Mouse (Mus musculus) CD4-positive helper T cell, adult 2 months (primary cell): ENCODE measurements at regions not wholly inside any gene's neighbourhood (a gene's known extent, or its start where the extent isn't known, plus 50 kb on each side); places are given as distances from the start of the nearest gene placed in this dataset.
A peak's percentile ranks its signal among the peaks of the same experiment; 100 is the strongest.

Experiments used
- DNase-seq: peaks from one replicate; pipeline ENCODE4 v3.0.0-alpha.2; 2012; ENCODE audit warnings: low read depth, missing footprints, low spot score

DNA sequence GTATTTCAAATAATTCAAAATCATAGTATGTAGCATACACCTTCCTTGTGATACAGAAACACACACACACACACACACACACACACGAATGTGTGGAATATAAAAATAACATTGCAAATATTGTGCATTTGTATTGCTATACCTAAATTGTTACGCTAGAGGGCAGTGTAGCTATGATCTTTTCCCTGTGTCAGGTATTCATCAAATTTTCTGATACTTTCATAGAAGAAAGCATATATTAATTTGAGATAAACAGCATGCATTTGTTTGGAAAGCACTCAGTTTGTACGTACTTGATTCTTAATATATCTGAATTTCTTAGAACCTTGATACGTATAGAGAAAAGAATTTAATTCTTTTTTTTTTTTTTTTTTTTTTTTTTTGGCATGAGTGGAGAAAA is 1700.9 kb upstream of the Sel1l start:
- no peak for DNase-seq

DNA sequence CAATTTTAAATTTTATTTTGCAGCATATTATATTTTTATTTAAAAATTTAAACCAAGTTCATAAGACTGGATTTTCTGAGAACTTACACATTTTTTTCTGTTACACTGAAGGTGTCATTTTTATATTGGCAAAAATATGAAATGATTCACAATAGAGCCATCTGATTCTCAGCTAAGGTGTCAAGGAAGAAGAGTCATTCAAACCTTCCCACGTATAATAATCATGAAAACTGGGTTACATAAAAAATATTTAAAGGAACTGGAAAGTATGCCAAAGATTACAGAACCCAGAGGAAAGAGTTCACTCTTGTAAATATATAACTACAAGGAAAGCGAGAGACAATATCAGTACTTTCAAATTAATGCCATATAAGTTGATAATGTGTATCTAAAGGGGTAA is 1674.5 kb upstream of the Sel1l start:
- no peak for DNase-seq

DNA sequence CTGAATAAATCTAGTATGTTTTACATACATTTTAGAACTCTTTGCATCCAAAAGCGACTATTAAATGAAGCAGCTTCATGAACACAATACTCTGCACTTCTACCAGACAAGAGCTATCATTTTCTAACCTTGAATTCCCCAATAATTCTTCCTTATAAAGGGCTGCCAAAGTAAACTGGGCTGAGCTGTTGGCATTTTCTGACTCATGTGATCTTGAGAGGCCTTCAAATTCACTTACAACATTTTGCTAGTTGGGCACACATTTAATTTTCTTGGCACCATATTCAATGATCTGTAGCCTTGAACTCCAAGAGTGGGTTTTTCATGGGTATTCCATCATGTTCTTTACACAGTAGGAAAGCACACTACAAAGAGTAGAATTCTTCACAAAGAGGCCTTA is 1637.4 kb upstream of the Sel1l start:
- DNase-seq = no peak

DNA sequence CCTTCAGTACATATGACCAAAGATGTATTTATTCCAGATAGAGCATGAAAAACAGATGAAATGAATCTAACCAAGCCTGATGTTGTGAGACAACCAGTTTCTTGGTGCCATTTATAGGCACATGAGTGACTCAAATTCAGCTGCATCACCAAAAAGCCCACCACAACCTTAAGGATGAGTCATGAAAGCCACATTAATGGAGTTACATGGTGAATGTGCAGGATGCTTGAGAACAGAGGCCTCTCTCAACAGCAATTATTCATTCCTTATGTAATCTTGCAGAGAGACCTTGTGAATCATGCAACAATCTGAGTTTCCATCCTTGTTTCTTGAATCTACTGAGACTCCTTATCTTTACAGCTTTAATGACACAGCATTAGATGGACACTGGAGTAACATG is 1613.1 kb upstream of the Sel1l start:
- no peak for DNase-seq

DNA sequence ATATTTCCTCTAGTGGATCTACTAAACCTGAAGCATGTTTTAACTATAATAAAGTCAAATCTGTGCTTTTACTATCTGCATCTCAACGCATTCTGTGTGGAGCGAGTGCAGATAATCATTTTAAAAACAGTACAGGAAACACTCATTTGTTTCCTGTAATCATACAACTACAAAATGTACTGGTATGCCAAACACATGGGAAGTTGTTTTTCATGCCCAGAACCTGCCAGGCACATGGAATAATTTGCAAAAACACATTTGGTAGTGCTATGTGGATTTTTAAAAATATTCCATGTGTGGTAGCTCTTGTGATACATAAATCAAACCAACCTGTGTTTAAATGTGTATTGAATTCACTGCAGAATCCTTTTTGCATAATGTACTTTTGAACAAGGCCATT is 1600.5 kb upstream of the Sel1l start:
- DNase-seq = no peak

DNA sequence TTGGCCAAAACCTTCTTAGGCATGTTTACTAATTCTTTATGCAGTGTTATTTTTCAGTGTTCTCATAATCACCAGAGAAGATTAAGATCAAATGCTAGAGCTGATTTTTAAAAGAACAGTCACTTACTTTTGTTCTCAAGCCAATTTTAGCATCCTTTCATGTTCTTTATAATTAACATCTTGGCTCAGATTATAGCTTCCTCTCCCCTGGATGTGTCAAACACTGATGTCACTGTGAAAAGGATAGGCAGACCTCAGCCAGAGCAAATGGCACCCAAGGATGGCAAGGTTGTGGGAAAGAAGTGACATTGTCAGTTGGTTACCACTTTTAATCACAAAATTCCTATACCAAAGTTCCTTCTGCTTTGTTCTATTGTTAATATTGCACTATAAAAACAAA is 1580.3 kb upstream of the Sel1l start:
- DNase-seq = no peak

DNA sequence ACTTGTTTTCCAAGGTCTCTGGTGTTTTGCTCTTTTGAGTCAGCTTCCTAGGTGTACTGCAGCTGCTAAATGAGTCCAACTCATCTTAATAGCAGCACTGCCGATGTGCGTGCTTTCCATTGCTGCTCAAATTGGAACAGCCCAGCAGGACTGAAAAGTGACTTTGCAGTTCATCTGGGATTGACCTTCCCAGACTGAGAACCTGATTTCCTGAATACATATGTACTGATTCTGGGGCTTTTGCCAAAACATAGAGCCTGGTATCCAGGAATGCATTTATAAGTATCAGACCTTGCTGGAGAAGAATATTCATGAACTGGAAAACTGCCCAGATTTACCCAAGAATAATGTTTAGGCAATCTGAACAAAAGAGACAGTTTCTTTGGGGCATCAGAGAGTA is 1579.0 kb upstream of the Sel1l start:
- no peak for DNase-seq

DNA sequence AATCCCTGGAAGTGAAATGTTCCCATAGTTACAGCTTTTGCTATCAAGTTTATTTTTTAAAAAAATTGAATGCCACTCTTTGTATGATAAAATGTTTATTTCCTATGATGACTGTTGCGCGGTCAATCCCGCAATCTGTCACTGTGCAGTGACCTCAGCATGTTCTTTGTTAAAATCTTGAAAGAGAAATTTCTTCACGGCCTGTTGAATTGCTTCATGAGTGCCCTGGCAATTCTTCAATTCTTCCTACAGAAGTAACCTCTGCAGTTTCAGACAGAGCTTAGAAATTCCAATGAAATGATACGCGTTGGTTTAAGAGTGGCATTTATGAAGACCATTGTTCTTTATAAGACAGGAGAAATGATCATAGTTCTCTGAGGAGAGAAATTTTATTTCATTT is 1567.4 kb upstream of the Sel1l start:
- DNase-seq = no peak

DNA sequence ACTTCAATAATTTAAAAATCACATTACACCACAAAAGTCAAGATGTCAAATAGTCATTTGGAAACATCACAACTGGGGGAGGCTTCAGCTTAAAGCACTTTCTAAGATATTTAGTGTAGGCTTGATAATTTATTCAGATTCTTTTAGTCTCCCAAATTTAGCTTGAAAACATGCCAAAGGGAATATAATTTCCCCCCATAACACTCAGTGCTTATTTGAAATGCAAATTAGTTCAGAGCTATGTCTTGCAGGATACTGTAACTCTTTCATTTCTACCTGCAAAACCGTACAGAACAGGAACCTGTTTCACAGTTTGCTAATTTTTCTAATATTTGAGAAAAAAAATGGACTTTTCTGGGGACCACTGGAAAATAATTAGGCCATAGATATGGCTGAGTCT is 1566.8 kb upstream of the Sel1l start:
- no peak for DNase-seq

DNA sequence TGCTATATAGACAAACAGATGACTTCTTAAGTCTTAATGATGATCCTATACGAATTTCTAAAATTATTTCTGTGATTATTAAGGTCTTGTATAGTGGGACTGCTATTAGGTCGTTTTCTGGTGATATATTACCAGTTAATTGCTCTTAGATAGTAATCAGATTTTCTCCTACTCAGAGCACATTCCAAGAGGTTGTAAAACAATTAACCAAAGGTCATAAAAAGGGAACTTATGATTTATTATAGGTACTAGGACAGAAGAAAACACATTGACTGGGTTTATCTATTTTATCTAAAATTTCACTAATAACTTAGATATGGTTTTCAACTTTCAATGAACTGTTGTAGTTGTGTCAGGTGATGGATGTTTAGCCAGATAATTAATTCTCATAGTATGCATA is 1536.6 kb upstream of the Sel1l start:
- DNase-seq = no peak

DNA sequence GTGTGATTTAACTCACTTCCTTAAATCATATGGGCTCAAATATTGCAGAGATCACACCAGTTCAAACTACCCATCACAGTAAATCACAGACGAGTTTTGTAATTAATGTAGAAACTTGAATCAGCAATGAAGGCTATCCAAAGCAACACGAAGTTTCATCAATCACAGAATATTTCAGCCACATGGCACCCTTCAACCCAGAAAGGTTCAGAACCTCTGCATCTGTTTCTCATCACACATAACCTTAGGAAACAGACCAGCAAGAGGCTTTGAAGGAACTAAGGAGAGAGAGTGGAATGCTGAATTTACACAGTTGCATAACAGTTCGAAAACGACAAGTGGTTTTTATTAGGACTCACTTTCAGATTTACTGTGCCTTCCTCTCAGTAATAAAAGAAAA is 1494.0 kb upstream of the Sel1l start:
- DNase-seq = no peak

DNA sequence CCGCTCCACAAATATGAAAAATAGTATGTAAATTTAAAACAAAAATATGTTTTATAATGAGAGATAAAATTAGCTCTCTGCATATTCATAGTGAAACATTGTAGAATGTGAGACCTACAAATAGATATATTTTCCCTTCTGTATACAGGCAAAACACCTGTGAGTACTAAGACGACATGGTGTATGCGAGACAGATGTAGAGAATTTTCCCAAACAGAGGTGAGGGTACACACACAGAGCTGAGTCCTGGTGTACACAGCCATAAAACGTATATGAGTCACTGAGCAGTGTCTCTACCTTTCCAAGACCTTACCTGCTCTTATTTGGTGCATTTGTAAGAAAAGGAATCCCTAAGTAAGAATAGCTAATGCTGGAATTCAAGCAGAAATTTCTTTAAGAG is 1493.6 kb upstream of the Sel1l start:
- no peak for DNase-seq

DNA sequence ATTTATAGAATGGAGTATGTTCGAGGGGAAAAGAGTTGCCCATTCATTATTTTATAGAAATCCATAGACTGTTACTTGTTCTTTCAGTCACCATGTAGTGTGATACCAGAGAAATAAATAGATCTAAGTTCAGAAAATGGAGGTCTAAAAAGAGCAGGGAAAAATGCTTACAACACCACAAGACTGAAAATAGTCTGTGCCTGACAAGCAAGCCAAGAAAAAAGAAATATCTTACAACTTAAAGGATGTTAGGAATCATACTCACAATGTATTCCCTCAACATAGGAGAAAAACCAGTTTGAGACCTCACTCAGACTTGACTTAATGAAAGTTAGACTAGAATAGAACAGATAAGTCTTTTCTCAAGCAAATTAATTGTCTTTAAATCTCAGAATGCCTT is 1486.6 kb upstream of the Sel1l start:
- DNase-seq = no peak

DNA sequence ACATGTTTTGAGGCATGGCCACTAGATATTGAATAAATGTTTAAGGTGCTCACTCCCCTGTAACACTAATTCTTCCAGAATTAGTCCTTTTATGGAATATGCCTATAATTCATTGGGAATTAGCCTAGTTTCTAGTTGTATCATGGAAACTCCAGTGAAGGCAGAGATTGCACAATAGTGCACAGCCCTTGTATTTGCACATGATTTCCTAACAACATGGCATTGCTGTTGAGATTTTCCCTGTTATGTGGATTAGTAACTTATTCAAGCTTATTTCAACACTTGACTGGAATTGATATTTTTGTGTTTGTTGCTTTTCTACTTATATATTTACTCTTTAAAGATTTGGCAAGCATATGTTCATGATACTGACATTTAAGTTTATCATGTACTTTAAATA is 1463.3 kb upstream of the Sel1l start:
- DNase-seq = no peak

DNA sequence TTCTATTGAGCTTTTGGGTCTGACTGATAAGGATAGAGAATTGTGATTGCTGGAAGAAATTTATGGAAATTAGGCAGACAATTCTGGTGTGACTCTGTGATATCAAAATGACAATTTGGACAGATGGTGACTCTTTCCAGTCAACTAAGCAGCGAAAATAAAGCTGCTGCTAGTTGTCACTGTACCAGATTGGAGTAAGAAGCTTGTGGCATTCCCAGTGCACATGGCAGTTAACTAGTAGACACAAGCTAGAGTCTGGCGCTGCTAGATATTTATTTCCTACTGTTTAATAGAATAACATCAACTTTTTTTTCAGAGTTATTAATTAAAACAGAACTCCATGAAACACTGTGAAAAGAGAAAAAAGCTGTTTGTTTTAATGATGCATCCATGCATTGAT is 1432.9 kb upstream of the Sel1l start:
- no peak for DNase-seq

DNA sequence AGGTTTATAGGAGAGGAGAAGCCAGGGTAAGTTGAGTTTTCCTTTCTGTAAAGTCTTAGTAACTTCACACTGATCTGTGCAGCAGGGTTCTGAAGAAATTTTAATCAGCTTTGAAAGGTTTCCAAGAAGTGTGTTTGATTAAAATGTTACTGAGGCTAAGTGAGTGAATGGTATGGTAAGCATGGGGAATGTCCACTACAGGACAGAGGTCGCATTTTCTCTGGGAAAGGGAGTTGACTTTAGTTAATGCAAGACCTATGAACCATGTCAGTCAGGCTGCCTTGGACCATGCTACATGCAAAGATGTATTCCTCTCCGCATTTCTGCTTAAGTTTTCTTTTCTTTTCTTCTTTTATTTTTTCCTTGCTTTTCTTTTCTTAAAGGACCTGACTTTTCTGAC is 1424.7 kb upstream of the Sel1l start:
- DNase-seq = no peak

DNA sequence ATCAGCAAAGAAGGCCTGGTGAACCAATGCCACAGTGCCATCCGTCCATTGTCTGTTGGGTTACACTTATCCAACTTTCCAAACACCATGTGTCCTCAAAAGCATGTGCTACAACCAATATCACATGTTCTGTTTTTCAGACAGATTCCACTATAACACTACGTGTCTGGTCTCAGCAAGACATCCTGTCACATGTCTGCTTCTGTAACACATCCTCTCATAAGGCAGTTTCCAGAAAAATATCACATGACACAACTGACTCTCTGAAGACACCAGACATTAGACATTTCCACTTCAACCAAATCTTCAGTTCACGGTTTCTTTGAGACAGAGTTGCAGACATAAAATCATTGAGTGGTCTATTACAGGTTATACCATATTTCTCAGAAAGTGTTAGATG is 1381.3 kb upstream of the Sel1l start:
- peak; percentile 2 for DNase-seq

DNA sequence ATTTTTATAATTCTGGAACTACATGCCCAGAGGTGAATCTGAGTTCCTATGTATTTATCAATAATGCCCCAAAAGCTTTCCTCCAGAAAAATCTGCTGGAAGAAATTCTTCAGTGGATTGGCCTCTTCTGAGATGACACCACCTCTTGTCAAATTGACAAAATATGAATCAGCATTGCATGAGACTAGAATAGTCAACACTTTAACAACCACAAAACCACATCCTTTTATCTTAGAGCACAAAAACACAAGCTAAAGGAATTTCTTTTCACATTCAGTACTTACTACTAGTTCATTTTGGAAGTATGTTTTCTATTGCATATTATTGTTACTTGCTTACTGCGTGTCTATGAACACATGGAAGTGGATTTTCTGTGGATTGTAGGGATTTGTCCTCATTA is 1377.9 kb upstream of the Sel1l start:
- DNase-seq = no peak

DNA sequence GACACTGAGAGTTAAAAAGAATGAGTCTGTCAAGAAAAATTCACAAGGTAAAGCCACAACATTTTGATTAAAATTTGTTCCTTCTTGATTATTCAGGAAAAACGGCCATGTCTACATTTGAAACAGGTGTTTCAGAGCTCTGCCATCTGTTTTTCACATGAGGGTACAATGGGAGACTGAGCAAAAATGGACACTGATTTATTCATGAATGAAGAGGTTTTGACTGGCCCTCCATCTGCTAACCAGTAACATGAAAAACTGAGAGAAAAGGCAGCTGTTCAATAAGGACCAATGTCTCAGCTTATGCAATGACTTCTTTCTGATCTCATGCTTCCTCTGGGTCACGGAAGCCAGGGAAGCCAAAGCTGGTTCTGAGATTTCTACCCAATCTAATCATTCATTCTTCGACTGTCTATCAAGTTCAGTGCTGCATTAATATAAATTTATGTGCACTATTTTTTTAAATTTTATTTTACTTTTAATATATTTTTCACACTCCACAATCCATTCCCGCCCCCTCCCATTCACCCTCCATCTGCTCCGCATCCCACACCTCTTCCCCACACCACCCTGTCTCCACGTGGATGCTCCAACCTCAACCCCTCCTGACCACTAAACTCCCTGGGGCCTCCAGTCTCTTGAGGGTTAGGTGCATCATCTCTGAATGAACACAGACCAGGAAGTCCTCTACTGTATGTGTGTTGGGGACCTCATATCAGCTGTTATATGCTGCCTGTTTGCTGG is 1372.4 kb upstream of the Sel1l start:
- DNase-seq = no peak

DNA sequence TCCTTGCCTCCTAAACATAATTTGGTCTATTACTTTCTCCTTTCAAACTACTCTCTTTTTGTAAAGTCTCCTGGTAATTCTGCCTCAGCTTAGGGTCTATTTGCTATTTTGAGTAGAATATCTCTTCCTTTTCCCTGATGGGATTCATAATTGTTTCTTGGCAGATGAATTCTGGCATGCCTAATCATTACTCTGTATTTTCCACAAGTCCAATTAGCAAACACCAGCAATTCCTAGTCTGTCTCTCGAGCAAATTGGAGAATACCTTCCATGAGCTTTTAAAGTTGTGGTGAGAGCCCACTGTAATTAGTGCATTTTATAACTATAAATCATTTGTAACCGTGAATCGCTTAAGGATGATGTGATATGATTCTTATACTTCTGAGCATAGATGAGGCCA is 1358.6 kb upstream of the Sel1l start:
- no peak for DNase-seq

DNA sequence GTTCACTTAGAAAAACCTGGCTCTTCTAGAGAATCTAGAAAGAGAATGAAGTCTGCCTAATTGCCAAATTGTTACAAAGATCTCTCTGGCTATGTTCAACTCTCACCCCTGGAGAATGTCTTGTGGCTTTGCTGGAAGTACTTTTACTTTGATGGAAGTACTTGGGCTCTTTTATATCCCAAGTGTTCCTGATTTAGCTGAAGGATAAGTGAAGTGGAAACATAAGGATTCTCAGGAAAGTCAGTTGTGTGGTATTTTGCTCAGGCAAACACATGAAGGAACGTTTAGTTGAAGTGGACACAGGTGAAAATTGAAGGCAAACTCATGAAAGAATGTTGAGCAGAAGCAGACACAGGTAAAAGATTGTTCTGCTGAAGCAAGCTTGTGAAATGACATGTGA is 1340.0 kb upstream of the Sel1l start:
- DNase-seq = no peak

DNA sequence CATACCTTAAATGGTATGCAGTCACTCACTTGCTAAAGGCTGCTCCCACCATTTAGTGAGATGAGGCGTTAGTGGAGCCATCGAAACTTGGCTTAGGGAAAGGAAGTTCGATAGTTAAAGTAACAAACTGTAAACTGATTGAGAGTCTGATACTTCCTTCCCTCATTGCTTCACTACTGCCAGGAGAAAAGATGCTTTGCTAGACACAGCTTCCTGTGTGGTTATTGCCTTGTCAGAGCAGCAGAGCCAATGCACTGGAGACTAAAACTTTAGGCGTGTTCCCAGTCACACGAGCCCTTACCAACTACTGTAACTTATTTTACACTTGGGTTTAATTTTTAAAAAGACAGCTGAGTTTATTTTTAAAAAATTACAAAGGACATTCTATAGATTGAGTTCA is 1324.8 kb upstream of the Sel1l start:
- DNase-seq = no peak

DNA sequence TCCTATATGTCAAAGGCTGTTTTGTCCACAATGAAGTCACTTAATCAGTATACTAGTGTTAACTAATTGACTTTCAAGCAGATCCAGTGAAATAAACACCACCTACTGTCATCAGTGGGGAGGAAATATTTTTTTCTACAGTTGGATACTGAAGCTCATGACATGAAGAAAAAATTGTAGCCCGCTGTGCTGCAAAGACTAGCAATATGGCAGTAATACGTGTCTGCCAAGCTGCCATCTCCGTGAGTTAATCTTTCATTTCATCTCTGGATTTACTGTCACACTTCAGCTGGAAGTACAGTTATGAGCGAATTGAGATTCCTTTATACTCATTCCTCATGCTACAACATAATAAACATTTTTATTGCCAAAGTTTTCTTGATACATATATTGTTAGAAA is 1311.3 kb upstream of the Sel1l start:
- DNase-seq = no peak

DNA sequence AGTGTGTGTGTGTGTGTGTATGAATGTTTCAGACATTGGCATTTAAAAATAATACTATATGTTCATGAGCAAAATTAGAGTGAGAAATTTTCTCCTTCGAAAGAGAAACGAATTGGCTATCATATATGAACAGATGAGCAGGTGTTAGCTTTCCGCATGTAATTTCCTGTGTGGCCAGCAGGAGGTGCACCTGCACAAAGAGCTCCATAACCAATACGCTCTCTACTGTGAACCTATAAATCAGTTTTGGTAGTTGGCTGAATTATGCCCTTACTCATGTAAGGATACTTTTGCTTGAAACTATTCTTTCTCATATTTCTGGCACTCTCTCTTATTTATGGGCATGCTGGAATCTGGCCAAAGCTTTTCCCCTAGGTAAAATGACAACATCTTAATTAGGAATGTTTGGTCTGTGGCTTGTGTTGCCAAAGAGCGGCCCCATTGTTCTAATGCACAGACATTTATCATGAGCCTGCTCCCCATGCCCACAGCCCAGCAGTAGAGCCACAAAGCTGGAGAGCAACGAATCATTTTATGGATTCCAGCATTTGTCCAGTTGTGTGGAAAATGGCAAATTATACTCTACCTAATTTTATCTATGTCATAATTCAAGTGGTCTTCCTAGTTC is 1303.8 kb upstream of the Sel1l start:
- peak; percentile 44 for DNase-seq
